Mouse (Mus musculus): ENCODE data around the gene Gm9964. TPM values are rescaled to one million over a fixed set of nuclear protein-coding genes. Genes with fewer than 3 reads are reported as not detected.

The Gm9964 gene
- not detected in 2 replicates for polyA plus RNA-seq (2015; fragmentation: Nextera tagmentation; extraction: Ambion mirVana)

- H3K9ac ChIP-seq (ENCODE audit: low read length): no peak within 1 kb of the TSS
- H3K4me3 ChIP-seq (ENCODE audit: low read length): no peak within 1 kb of the TSS
- H3K27me3 ChIP-seq (ENCODE audit: control insufficient read depth, insufficient read depth, low read length): no peaks in the 10 kb centered on the region
- no peaks in the 10 kb centered on the region for H3K4me1 ChIP-seq (ENCODE audit: control insufficient read depth, insufficient read depth, low read length)
- no peaks in the 10 kb centered on the region for H3K36me3 ChIP-seq (ENCODE audit: control insufficient read depth, insufficient read depth)
- WGBS: 75% methylated on average over 5 of the region's 5 CpGs
- ATAC-seq (replicated peaks; ENCODE audit: extremely low read depth, insufficient read depth, low FRiP score): no peak
- H3K4me2 ChIP-seq (ENCODE audit: low read depth, low read length): no peak within 1 kb of the TSS
- H3K9me3 ChIP-seq (replicated peaks; ENCODE audit: control insufficient read depth, low read length): no peaks in the 10 kb centered on the region
- H3K27ac ChIP-seq (ENCODE audit: low read length): no peak within 1 kb of the TSS
Observed at GRCm38 (mm10) chr11:79296856-79297491, at the start of gene Gm9964. Gm9964 (minus strand) TSS chr11:79296906.

- H3K9ac ChIP-seq (ENCODE audit: low read length): peak overlapping the region; percentile 93
- H3K4me3 ChIP-seq (ENCODE audit: low read length): peak overlapping the region; percentile 81
- H3K4me2 ChIP-seq (ENCODE audit: low read depth, low read length): peak overlapping the region; percentile 75
- no peaks in the 10 kb centered on the region for H3K27me3 ChIP-seq (ENCODE audit: control insufficient read depth, insufficient read depth, low read length)
- H3K36me3 ChIP-seq (ENCODE audit: control insufficient read depth, insufficient read depth): no peaks in the 10 kb centered on the region
- 0 out of 2 replicates have a peak, but pooled peaks cover 3% of the 10 kb centered on the region for H3K9me3 ChIP-seq (replicated peaks; ENCODE audit: control insufficient read depth, low read length)
- under 1% methylated on average over 49 of the region's 63 CpGs for WGBS
- ATAC-seq (replicated peaks; ENCODE audit: extremely low read depth, insufficient read depth, low FRiP score): peak; percentile 68
- H3K27ac ChIP-seq (ENCODE audit: low read length): peak overlapping the region; percentile 88
- peaks cover 19% of the 10 kb centered on the region for H3K4me1 ChIP-seq (ENCODE audit: control insufficient read depth, insufficient read depth, low read length)
Observed at GRCm38 (mm10) chr11:79339808-79340781, 43.4 kb upstream of the Gm9964 start.

- ATAC-seq (replicated peaks; ENCODE audit: extremely low read depth, insufficient read depth, low FRiP score): peak; percentile 94
- peaks cover 19% of the 10 kb centered on the region for H3K4me1 ChIP-seq (ENCODE audit: control insufficient read depth, insufficient read depth, low read length)
- no peaks in the 10 kb centered on the region for H3K36me3 ChIP-seq (ENCODE audit: control insufficient read depth, insufficient read depth)
- WGBS: under 1% methylated on average over 43 of the region's 49 CpGs
- H3K27ac ChIP-seq (ENCODE audit: low read length): peak within 1 kb of the TSS; percentile 88
- H3K9ac ChIP-seq (ENCODE audit: low read length): peak within 1 kb of the TSS; percentile 93
- peak within 1 kb of the TSS; percentile 75 for H3K4me2 ChIP-seq (ENCODE audit: low read depth, low read length)
- 0 out of 2 replicates have a peak, but pooled peaks cover 3% of the 10 kb centered on the region for H3K9me3 ChIP-seq (replicated peaks; ENCODE audit: control insufficient read depth, low read length)
- no peaks in the 10 kb centered on the region for H3K27me3 ChIP-seq (ENCODE audit: control insufficient read depth, insufficient read depth, low read length)
- peak within 1 kb of the TSS; percentile 81 for H3K4me3 ChIP-seq (ENCODE audit: low read length)
Observed at GRCm38 (mm10) chr11:79339234-79339807, 42.6 kb upstream of the Gm9964 start, which contains the start of gene Nf1. Nf1 (plus strand) TSS chr11:79339693.

- H3K9ac ChIP-seq (ENCODE audit: low read length): peak overlapping the region; percentile 93
- H3K4me1 ChIP-seq (ENCODE audit: control insufficient read depth, insufficient read depth, low read length): peaks cover 19% of the 10 kb centered on the region
- H3K4me3 ChIP-seq (ENCODE audit: low read length): peak overlapping the region; percentile 81
- ATAC-seq (replicated peaks; ENCODE audit: extremely low read depth, insufficient read depth, low FRiP score): no peak
- H3K4me2 ChIP-seq (ENCODE audit: low read depth, low read length): peak overlapping the region; percentile 74
- no peaks in the 10 kb centered on the region for H3K27me3 ChIP-seq (ENCODE audit: control insufficient read depth, insufficient read depth, low read length)
- H3K9me3 ChIP-seq (replicated peaks; ENCODE audit: control insufficient read depth, low read length): 0 out of 2 replicates have a peak, but pooled peaks cover 3% of the 10 kb centered on the region
- peak overlapping the region; percentile 88 for H3K27ac ChIP-seq (ENCODE audit: low read length)
- 40% methylated on average over 4 of the region's 4 CpGs for WGBS
- no peaks in the 10 kb centered on the region for H3K36me3 ChIP-seq (ENCODE audit: control insufficient read depth, insufficient read depth)
Observed at GRCm38 (mm10) chr11:79338621-79339020, 41.9 kb upstream of the Gm9964 start.

GRCm38 (mm10) chr11:79336722-79337267 lies 40.1 kb upstream of the Gm9964 start:
- H3K4me1 ChIP-seq (ENCODE audit: control insufficient read depth, insufficient read depth, low read length): peaks cover 19% of the 10 kb centered on the region
- 0 out of 2 replicates have a peak, but pooled peaks cover 3% of the 10 kb centered on the region for H3K9me3 ChIP-seq (replicated peaks; ENCODE audit: control insufficient read depth, low read length)
- H3K4me3 ChIP-seq (ENCODE audit: low read length): no peak overlapping the region
- H3K36me3 ChIP-seq (ENCODE audit: control insufficient read depth, insufficient read depth): no peaks in the 10 kb centered on the region
- WGBS: 89% methylated on average over 5 of the region's 5 CpGs
- H3K27me3 ChIP-seq (ENCODE audit: control insufficient read depth, insufficient read depth, low read length): no peaks in the 10 kb centered on the region
- H3K4me2 ChIP-seq (ENCODE audit: low read depth, low read length): no peak overlapping the region
- H3K9ac ChIP-seq (ENCODE audit: low read length): no peak overlapping the region
- no peak for ATAC-seq (replicated peaks; ENCODE audit: extremely low read depth, insufficient read depth, low FRiP score)
- no peak overlapping the region for H3K27ac ChIP-seq (ENCODE audit: low read length)

GRCm38 (mm10) chr11:79335077-79335476 lies 38.4 kb upstream of the Gm9964 start:
- Histone ChIP-seq H3K4me2 (ENCODE audit: low read depth, low read length) (no peak overlapping the region), H3K27ac (ENCODE audit: low read length) (no peak overlapping the region), H3K9me3 (replicated peaks; ENCODE audit: control insufficient read depth, low read length) (0 out of 2 replicates have a peak, but pooled peaks cover 3% of the 10 kb centered on the region), H3K4me3 (ENCODE audit: low read length) (no peak overlapping the region), H3K9ac (ENCODE audit: low read length) (no peak overlapping the region), H3K36me3 (ENCODE audit: control insufficient read depth, insufficient read depth) (no peaks in the 10 kb centered on the region), H3K4me1 (ENCODE audit: control insufficient read depth, insufficient read depth, low read length) (peaks cover 9% of the 10 kb centered on the region), H3K27me3 (ENCODE audit: control insufficient read depth, insufficient read depth, low read length) (no peaks in the 10 kb centered on the region)
- 82% methylated on average over 6 of the region's 6 CpGs for WGBS
- no peak for ATAC-seq (replicated peaks; ENCODE audit: extremely low read depth, insufficient read depth, low FRiP score)

GRCm38 (mm10) chr11:79329585-79329984 lies 32.9 kb upstream of the Gm9964 start:
- no peak overlapping the region for H3K4me3 ChIP-seq (ENCODE audit: low read length)
- ATAC-seq (replicated peaks; ENCODE audit: extremely low read depth, insufficient read depth, low FRiP score): no peak
- H3K9me3 ChIP-seq (replicated peaks; ENCODE audit: control insufficient read depth, low read length): no peaks in the 10 kb centered on the region
- H3K27ac ChIP-seq (ENCODE audit: low read length): no peak overlapping the region
- no peak overlapping the region for H3K4me2 ChIP-seq (ENCODE audit: low read depth, low read length)
- no peak overlapping the region for H3K9ac ChIP-seq (ENCODE audit: low read length)
- H3K36me3 ChIP-seq (ENCODE audit: control insufficient read depth, insufficient read depth): no peaks in the 10 kb centered on the region
- H3K4me1 ChIP-seq (ENCODE audit: control insufficient read depth, insufficient read depth, low read length): no peaks in the 10 kb centered on the region
- WGBS: 90% methylated on average over 1 of the region's 1 CpGs
- H3K27me3 ChIP-seq (ENCODE audit: control insufficient read depth, insufficient read depth, low read length): no peaks in the 10 kb centered on the region

- Histone ChIP-seq H3K36me3 (ENCODE audit: control insufficient read depth, insufficient read depth) (no peaks in the 10 kb centered on the region), H3K4me3 (ENCODE audit: low read length) (no peak overlapping the region), H3K4me2 (ENCODE audit: low read depth, low read length) (no peak overlapping the region), H3K9ac (ENCODE audit: low read length) (no peak overlapping the region), H3K9me3 (replicated peaks; ENCODE audit: control insufficient read depth, low read length) (no peaks in the 10 kb centered on the region), H3K27ac (ENCODE audit: low read length) (no peak overlapping the region), H3K27me3 (ENCODE audit: control insufficient read depth, insufficient read depth, low read length) (no peaks in the 10 kb centered on the region), H3K4me1 (ENCODE audit: control insufficient read depth, insufficient read depth, low read length) (no peaks in the 10 kb centered on the region)
- WGBS: 84% methylated on average over 4 of the region's 4 CpGs
- no peak for ATAC-seq (replicated peaks; ENCODE audit: extremely low read depth, insufficient read depth, low FRiP score)
Observed at GRCm38 (mm10) chr11:79328060-79328459, 31.4 kb upstream of the Gm9964 start.
